Mouse (Mus musculus) bone marrow, adult 2 months (tissue): ENCODE measurements around the gene Stau1. TPM values are rescaled to one million over a fixed set of nuclear protein-coding genes. Genes with fewer than 3 reads are reported as not detected.
A peak's percentile ranks its signal among the peaks of the same experiment; 100 is the strongest.

Source experiments
- H3K27ac ChIP-seq: fragments of 200-500 bp; 2 replicates; pipeline ENCODE4 v1.5.1; 2012; ENCODE audit warnings: low read depth, mild to moderate bottlenecking, control low read depth, inconsistent platforms, low read length; ENCODE audit not compliant: control insufficient read depth, poor library complexity, insufficient read depth
- H3K4me1 ChIP-seq: fragments of 200-500 bp; 2 replicates; pipeline ENCODE4 v1.6.1; 2011; ENCODE audit warnings: low read length; ENCODE audit not compliant: control insufficient read depth, insufficient read depth
- H3K4me3 ChIP-seq: fragments of 200-500 bp; replicated peaks from 2 replicates; pipeline ENCODE3; 2011; ENCODE audit warnings: mild to moderate bottlenecking, low read depth, low read length, control low read depth; ENCODE audit not compliant: control insufficient read depth
- CTCF ChIP-seq: fragments of 200-500 bp; IDR thresholded peaks from 2 replicates; pipeline ENCODE4 v1.5.1; 2011; ENCODE audit warnings: low read length, control low read depth; ENCODE audit not compliant: control insufficient read depth, insufficient read depth
- POLR2A ChIP-seq: fragments of 200-500 bp; IDR thresholded peaks from 2 replicates; pipeline ENCODE4 v1.6.1; 2011; ENCODE audit warnings: low read depth, mild to moderate bottlenecking, control low read depth, low read length, borderline replicate concordance; ENCODE audit not compliant: control insufficient read depth
- WGBS: fragments of 180-500 bp; shearing (Covaris S2); methylation state at CpG from one replicate; pipeline ENCODE4 v1.1.7; 2018; 5-methylcytosine and 5-hydroxymethylcytosine counted together
- polyA plus RNA-seq: library from polyadenylated mRNA; stranded (reverse); fragments of >200 nt; gene quantifications from 2 replicates; pipeline ENCODE4 v1.2.4, GENCODE M21; 2011; ENCODE audit warnings: low replicate concordance; ENCODE audit not compliant: missing spikeins, insufficient read depth, insufficient read length

Stau1 gene
- polyA plus RNA-seq, 1 experiment: 36.0 TPM

- H3K4me3 ChIP-seq: no peak overlapping the region
- H3K27ac ChIP-seq: no peak overlapping the region
- peak; percentile 41; the same call in 1 of the 2 replicates for TF ChIP-seq CTCF
- no peak for TF ChIP-seq POLR2A
- 47% methylated on average over 8 of the region's 8 CpGs for WGBS
- no peaks in the 10 kb centered on the region; the same call in 1 of the 2 replicates for H3K4me1 ChIP-seq
These were observed 8.2 kb upstream of the Stau1 start for GRCm38 (mm10) chr2:167004099-167004854.

- no peak overlapping the region for H3K4me3 ChIP-seq
- no peak for TF ChIP-seq POLR2A
- TF ChIP-seq CTCF: no peak
- 62% methylated on average over 9 of the region's 9 CpGs for WGBS
- no peaks in the 10 kb centered on the region; the same call in 1 of the 2 replicates for H3K4me1 ChIP-seq
- no peak overlapping the region for H3K27ac ChIP-seq
These were observed 5.4 kb upstream of the Stau1 start for GRCm38 (mm10) chr2:167001486-167001885.

GRCm38 (mm10) chr2:166996533-166996894 lies 415 bp upstream of the Stau1 start:
- Histone ChIP-seq H3K27ac (peak overlapping the region; percentile 80), H3K4me1 (peaks cover 1% of the 10 kb centered on the region), H3K4me3 (peak overlapping the region; percentile 71)
- TF ChIP-seq CTCF: no peak
- no peak for TF ChIP-seq POLR2A
- 34% methylated on average over 8 of the region's 8 CpGs for WGBS

- WGBS: under 1% methylated on average over 28 of the region's 28 CpGs
- Histone ChIP-seq H3K27ac (peak overlapping the region; percentile 99), H3K4me3 (peak overlapping the region; percentile 94), H3K4me1 (peaks cover 3% of the 10 kb centered on the region)
- TF ChIP-seq CTCF (no peak), POLR2A (no peak)
These were observed 891 bp downstream of the Stau1 start for GRCm38 (mm10) chr2:166995021-166995795.

- H3K4me1 ChIP-seq: peaks cover 3% of the 10 kb centered on the region
- H3K27ac ChIP-seq: no peak overlapping the region
- no peak for TF ChIP-seq POLR2A
- TF ChIP-seq CTCF: no peak
- no peak overlapping the region for H3K4me3 ChIP-seq
These were observed 4.2 kb downstream of the Stau1 start for GRCm38 (mm10) chr2:166991945-166992344.

GRCm38 (mm10) chr2:166990861-166991260 lies 5.2 kb downstream of the Stau1 start:
- Histone ChIP-seq H3K27ac (no peak overlapping the region), H3K4me3 (no peak overlapping the region), H3K4me1 (peaks cover 3% of the 10 kb centered on the region)
- WGBS: 51% methylated on average over 7 of the region's 7 CpGs
- no peak for TF ChIP-seq POLR2A

GRCm38 (mm10) chr2:166983351-166983894 lies 12.7 kb downstream of the Stau1 start:
- Histone ChIP-seq H3K4me3 (no peak overlapping the region), H3K4me1 (no peaks in the 10 kb centered on the region; the same call in 1 of the 2 replicates), H3K27ac (no peak overlapping the region)
- 84% methylated on average over 4 of the region's 4 CpGs for WGBS
- TF ChIP-seq POLR2A (no peak), CTCF (no peak)

GRCm38 (mm10) chr2:166980161-166980560 lies 15.9 kb downstream of the Stau1 start:
- H3K4me1 ChIP-seq: no peaks in the 10 kb centered on the region; the same call in 1 of the 2 replicates
- 9% methylated on average over 2 of the region's 2 CpGs for WGBS
- H3K27ac ChIP-seq: no peak overlapping the region
- H3K4me3 ChIP-seq: no peak overlapping the region
- no peak for TF ChIP-seq POLR2A
